Mouse (Mus musculus) liver, embryonic 14.5 days (tissue): Measurements from ENCODE around the gene Tmem128. TPM values are rescaled to one million over a fixed set of nuclear protein-coding genes. Genes with fewer than 3 reads are reported as not detected.

Source experiments
- ATAC-seq: fragments of 200-750 bp; cut with Nextera tagmentation; 2 replicates; pipeline ENCODE4 v1.8.0; 2017; ENCODE audit warnings: moderate number of reproducible peaks, mild to moderate bottlenecking, moderate library complexity; ENCODE audit not compliant: insufficient read depth
- DNase-seq, 3 experiments: peaks; one replicate each; pipeline ENCODE4 v3.0.0-alpha.2; 2012 to 2013; ENCODE audit warnings: low read depth in 3 of 3, low spot score in 3 of 3
- H3K27ac ChIP-seq: fragments of 300-500 bp; sonication (generic); 2 replicates; pipeline ENCODE4 v1.5.1; 2014; ENCODE audit warnings: moderate library complexity, mild to moderate bottlenecking, control low read depth, inconsistent platforms
- H3K27me3 ChIP-seq: fragments of 300-500 bp; sonication (generic); 2 replicates; pipeline ENCODE4 v1.6.1; 2014; ENCODE audit warnings: mild to moderate bottlenecking, low read length, moderate library complexity; ENCODE audit not compliant: control insufficient read depth, insufficient read depth
- H3K36me3 ChIP-seq: fragments of 300-500 bp; sonication (generic); replicated peaks from 2 replicates; pipeline ENCODE4 v1.6.1; 2014; ENCODE audit warnings: low read depth; ENCODE audit not compliant: control insufficient read depth, insufficient read depth
- H3K4me1 ChIP-seq, 2 experiments: fragments of 200-500 bp in 1 of 2; fragments of 300-500 bp in 1 of 2; sonication (generic) in 1 of 2; replicated peaks; 2 replicates each; pipeline ENCODE4 v1.6.1; 2012 to 2014; ENCODE audit warnings: antibody characterized with exemption in 1 of 2, inconsistent platforms in 1 of 2, low read length in 1 of 2; ENCODE audit not compliant: control insufficient read depth in 2 of 2, insufficient read depth in 2 of 2
- H3K4me2 ChIP-seq: fragments of 300-500 bp; sonication (generic); 2 replicates; pipeline ENCODE4 v1.6.1; 2014; ENCODE audit warnings: low read depth, mild to moderate bottlenecking, control low read depth, moderate library complexity
- H3K4me3 ChIP-seq, 2 experiments: fragments of 200-500 bp in 1 of 2; fragments of 300-500 bp in 1 of 2; sonication (generic) in 1 of 2; 2 replicates each; pipeline ENCODE4 v1.5.1; 2012 to 2014; ENCODE audit warnings: low read depth in 2 of 2, low read length in 2 of 2, mild to moderate bottlenecking in 2 of 2, control low read depth in 1 of 2, inconsistent platforms in 1 of 2, moderate library complexity in 1 of 2; ENCODE audit not compliant: insufficient read depth in 1 of 2
- H3K9ac ChIP-seq: fragments of 300-500 bp; sonication (generic); replicated peaks from 2 replicates; pipeline ENCODE4 v1.6.1; 2014; ENCODE audit warnings: mild to moderate bottlenecking, control low read depth, moderate library complexity
- H3K9me3 ChIP-seq: fragments of 300-500 bp; sonication (generic); 2 replicates; pipeline ENCODE4 v1.6.1; 2016; ENCODE audit warnings: low read length, mixed read lengths; ENCODE audit not compliant: control insufficient read depth
- CTCF ChIP-seq: IDR thresholded peaks from 2 replicates; pipeline ENCODE4 v1.5.1; 2016; ENCODE audit warnings: antibody characterized with exemption, low read depth, control low read depth
- EP300 ChIP-seq: IDR thresholded peaks from 2 replicates; pipeline ENCODE4 v1.6.1; 2016; ENCODE audit warnings: antibody characterized with exemption, low read depth
- WGBS: fragments of 180-500 bp; shearing (Covaris S2); extraction: QIAGEN DNeasy Blood & Tissue Kit; methylation state at CpG from one replicate; pipeline ENCODE4 v1.1.7; 2014; ENCODE audit not compliant: insufficient replicate concordance; 5-methylcytosine and 5-hydroxymethylcytosine counted together
- polyA plus RNA-seq, 2 experiments: library from polyadenylated mRNA; depleted of rRNA in 1 of 2; stranded (reverse) in 1 of 2; unstranded in 1 of 2; fragments of >200 nt; fragmentation: Nextera tagmentation in 1 of 2; extraction: Ambion mirVana in 1 of 2; gene quantifications; 2 replicates each; pipeline versions ENCODE4 v1.2.1 to v1.2.3; 2012 to 2014

Gene Tmem128
- polyA plus RNA-seq, 2 experiments, result 26.7 to 49.5 TPM

GRCm38 (mm10) chr5:38255195-38255594 lies 4.8 kb upstream of the Tmem128 start:
- Histone ChIP-seq H3K9me3 (no peaks in the 10 kb centered on the region), H3K4me2 (no peak overlapping the region), H3K9ac (no peak overlapping the region), H3K27me3 (no peaks in the 10 kb centered on the region), H3K4me1 (peaks cover 0 to 3% of the 10 kb centered on the region in 2 experiments; a peak in 1 of 4 replicates), H3K4me3 (no peak overlapping the region), H3K36me3 (no peaks in the 10 kb centered on the region), H3K27ac (no peak overlapping the region)
- WGBS, result 24% methylated on average over 4 of the region's 4 CpGs
- peak; percentile 48; the same call in 1 of the 2 replicates for TF ChIP-seq CTCF
- no peak for TF ChIP-seq EP300
- ATAC-seq (no peak), DNase-seq (no peak)

- Histone ChIP-seq H3K4me2 (no peak overlapping the region), H3K27me3 (no peaks in the 10 kb centered on the region), H3K4me3 (no peak overlapping the region), H3K36me3 (no peaks in the 10 kb centered on the region), H3K4me1 (peaks cover 0 to 3% of the 10 kb centered on the region in 2 experiments; a peak in 1 of 4 replicates), H3K9me3 (no peaks in the 10 kb centered on the region), H3K27ac (no peak overlapping the region), H3K9ac (no peak overlapping the region)
- no peak for ATAC-seq
- TF ChIP-seq CTCF, result no peak
- TF ChIP-seq EP300, result no peak
- DNase-seq, result no peak
- WGBS, result 11% methylated on average over 3 of the region's 3 CpGs
These were observed 4.3 kb upstream of the Tmem128 start for GRCm38 (mm10) chr5:38255644-38256043.

GRCm38 (mm10) chr5:38256551-38256950 lies 3.4 kb upstream of the Tmem128 start:
- Histone ChIP-seq H3K27ac (no peak overlapping the region), H3K36me3 (no peaks in the 10 kb centered on the region), H3K4me2 (no peak overlapping the region), H3K4me1 (peaks cover 6 to 7% of the 10 kb centered on the region in 2 experiments; a peak in 3 of 4 replicates), H3K27me3 (no peaks in the 10 kb centered on the region), H3K9ac (no peak overlapping the region), H3K4me3 (no peak overlapping the region), H3K9me3 (no peaks in the 10 kb centered on the region)
- no peak for ATAC-seq
- no peak for DNase-seq
- no peak for TF ChIP-seq CTCF
- no peak for TF ChIP-seq EP300
- 68% methylated on average over 1 of the region's 1 CpGs for WGBS

- Histone ChIP-seq H3K4me2 (no peak overlapping the region), H3K27me3 (no peaks in the 10 kb centered on the region), H3K4me3 (no peak overlapping the region), H3K9me3 (no peaks in the 10 kb centered on the region), H3K9ac (no peak overlapping the region), H3K36me3 (peaks cover 8% of the 10 kb centered on the region), H3K27ac (no peak overlapping the region), H3K4me1 (peaks cover 6 to 7% of the 10 kb centered on the region in 2 experiments; a peak in 3 of 4 replicates)
- ATAC-seq, result no peak
- 71% methylated on average over 8 of the region's 8 CpGs for WGBS
- DNase-seq, result no peak
- no peak for TF ChIP-seq CTCF
- no peak for TF ChIP-seq EP300
These were observed 1.8 kb upstream of the Tmem128 start for GRCm38 (mm10) chr5:38258034-38258772.

- H3K36me3 ChIP-seq, result peaks cover 11% of the 10 kb centered on the region
- no peak overlapping the region for H3K27ac ChIP-seq
- H3K4me1 ChIP-seq, result peaks cover 6 to 7% of the 10 kb centered on the region in 2 experiments; a peak in 3 of 4 replicates
- no peaks in the 10 kb centered on the region for H3K27me3 ChIP-seq
- H3K9ac ChIP-seq, result no peak overlapping the region
- TF ChIP-seq EP300 (no peak), CTCF (no peak)
- WGBS, result 70% methylated on average over 5 of the region's 5 CpGs
- no peaks in the 10 kb centered on the region for H3K9me3 ChIP-seq
- no peak overlapping the region for H3K4me2 ChIP-seq
- H3K4me3 ChIP-seq, result no peak overlapping the region
- ATAC-seq (no peak), DNase-seq (no peak)
These were observed 1.2 kb upstream of the Tmem128 start for GRCm38 (mm10) chr5:38258773-38259146.
